Mouse (Mus musculus) lung, adult 18-20 months (tissue): Measurements from ENCODE around the gene Nmnat2.

Source experiments
- DNase-seq, 2 experiments: peaks; one replicate each; pipeline ENCODE4 v3.0.0; 2022; ENCODE audit warnings: mixed read lengths in 2 of 2

Nmnat2 gene

DNA sequence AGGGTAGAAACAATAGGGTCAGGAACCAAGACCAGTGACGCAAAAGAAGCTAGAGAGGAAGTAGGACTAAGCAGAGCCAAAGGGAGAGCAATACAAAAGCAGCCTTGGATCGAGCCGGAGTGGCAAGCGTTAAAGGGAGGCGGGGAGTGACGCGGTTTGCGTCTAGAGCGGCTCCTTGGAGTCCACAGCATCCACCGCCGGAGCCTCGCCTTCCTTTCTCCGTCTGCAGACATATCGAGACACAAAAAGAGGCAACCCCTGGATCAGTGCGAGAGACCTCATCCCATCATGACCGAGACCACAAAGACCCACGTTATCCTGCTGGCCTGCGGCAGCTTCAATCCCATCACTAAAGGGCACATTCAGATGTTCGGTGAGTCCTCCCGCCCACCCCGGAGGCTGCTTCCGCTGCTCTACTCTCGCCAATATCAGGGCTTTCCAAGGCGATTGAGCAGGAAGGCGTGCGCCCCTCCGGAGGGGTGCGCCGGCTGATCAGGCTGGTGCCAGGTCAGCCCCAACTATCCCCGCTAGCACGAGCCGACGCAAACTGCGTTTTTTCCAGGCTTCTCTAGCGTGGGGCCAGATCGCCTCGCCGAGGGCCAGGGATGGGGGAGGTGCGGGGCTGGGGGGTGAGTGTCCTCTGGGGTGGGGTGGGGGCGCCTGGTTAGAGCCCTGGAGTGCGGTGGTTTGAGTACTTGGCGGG, at the start of gene Nmnat2:
Gene Nmnat2, plus strand, starts transcription at position 173 of the 703 bp plus-strand sequence.
- no peak for DNase-seq

DNA sequence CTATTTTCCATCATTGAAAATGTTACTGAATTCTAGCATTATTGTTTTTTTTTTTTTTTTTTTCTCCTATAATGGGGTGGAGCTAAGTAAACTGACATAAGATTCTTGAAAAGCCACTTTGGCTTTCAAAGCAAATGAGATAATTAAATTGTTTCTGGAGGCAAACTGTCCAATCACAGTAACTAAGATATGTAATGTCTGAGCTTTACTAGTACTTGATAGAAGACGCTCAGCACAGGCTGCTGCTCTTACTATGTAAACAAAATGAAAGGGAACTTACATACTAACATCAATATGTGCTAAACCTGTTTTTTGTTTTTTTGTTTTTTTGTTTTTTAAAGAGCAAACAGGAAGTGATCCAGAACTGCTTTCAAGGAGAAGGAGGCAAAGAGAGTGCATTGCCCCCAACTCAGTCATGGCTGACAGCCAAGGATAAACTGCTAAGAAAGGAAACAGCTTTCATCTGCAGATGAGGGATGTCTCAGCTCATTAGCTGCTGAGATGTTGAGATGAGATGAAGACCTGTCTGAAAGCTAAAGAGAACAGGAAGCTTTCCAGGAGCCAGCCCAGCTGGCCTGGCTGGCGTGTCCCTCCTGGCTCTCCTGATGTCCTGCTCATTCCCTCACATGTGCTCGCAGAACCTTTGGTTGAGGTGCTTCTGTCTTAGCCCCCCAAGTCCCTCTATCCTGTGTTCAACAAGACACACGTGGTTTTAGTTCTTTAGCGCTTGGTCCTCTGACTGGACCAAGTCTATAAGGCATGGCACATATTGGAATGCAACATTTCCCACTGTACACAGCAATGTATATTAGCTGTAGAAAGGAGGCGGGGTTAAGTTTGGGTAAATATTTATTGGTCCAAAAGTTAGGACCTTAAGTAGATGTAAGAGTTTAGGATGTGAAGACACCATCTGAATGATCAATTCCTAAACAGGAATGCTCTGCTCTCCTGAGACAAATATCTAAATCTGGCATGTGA, 41.0 kb upstream of the Nmnat2 start:
- no peak for DNase-seq

DNA sequence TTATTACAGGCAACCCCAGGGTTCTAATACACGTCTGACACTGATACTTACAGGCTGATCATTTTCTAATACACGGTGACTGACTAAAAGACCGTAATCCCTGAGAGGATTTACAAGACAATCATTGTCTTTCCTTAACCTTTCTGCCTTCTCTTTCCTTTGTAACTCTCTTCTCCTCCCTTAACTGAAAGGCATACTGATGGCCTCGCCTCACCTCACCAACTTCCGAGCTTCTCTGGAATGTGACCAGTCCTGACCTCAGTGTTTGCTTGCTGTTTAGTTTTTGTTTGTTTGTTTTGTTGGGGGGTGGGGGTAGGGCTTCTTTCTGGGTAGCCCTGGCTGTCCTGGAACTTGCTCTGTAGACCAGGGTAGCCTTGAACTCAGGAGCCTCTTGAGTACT, 39.0 kb upstream of the Nmnat2 start:
- DNase-seq = no peak

DNA sequence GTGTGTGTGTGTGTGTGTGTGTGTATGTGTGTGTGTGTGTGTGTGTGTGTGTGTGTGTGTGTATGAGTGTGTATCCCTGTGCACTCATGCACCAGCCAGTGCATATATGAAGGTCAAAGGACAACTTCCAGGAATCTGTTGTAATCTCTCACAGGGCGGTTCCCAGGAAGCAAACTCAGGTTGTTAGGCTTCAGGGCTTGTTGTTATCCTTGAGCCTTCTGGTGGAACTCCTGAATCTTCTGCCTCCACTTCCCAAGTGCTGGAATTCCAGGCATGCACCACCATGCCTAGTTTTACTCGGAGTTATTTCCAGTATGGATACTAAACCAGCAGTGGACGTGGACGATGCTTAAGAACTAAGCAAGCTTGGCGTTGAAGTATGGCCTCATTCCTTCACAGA, 37.9 kb upstream of the Nmnat2 start:
- DNase-seq = no peak

DNA sequence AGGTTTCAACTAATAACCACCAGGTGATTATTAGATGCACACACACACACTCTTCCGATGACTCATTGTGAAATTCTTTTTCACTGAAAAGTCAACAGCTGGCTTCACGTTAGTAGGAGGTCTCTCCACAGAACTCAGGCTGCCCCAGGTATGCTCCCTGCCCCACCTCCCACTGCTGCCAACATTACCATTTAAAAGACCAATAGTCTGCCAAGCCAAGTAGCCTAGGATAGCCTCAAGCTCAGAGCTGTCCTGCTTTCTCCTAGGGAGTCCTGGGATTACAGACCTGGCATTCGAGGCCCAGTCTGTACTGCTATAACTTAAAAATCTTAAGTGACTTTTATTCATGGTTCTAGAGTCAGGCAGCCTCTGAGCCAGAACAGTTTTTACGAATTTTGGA, 37.2 kb upstream of the Nmnat2 start:
- DNase-seq = no peak

DNA sequence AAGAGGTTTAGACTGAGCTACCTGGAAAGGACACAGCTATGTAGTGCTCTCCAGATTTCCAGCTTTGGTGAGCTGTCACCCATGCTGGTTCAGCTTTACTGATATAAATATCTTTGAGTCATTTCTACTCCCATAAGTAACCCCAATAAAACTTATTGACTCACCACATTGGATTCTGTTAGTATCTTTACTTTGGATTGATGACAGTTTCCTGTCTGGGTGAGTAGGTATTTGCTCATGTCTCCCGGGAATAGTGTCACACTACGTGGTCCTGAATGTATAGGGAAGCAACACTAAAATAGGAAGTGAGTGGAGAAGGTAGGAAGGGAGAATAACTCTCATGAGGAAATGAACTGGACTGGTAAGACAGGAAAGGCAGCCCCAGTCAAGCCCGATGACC, 33.0 kb upstream of the Nmnat2 start:
- no peak for DNase-seq

DNA sequence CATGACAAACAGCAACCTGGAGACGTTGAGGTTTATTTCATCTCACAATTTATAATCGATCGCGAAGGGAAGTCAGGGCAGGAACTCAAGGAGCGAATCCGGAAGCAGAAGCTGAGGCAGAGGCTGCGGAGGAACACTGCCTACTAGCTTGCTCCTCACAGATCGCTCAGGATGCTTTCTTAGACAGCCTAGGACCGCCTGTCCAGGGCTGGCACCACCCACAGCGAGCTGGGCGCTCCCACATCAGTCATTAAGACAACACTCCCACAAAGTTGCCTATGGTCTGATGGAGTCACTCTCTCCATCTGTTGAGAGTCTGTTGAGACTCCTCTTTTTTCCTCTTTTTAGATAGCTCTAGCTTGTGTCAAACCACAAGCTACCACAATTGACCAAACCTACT, 20.8 kb upstream of the Nmnat2 start:
- no peak for DNase-seq

DNA sequence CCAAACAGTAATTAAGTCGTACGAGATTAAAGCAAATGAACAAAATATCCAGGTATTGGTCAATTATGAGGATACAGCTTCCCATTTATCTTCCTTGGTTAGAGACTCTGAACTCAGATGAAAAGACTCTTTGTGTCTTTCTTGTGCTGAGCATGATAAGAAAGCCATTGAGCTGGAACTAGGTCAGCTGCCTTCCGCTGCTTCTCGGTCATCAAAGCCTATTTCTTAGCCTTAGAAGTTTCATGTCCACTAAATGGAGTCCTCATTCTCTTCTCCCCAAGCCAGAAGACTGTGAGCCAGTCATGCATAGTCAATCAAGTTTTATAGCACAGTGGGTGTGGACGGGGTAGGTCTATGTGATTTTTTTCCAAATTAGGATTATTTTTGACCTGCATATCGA, 19.3 kb upstream of the Nmnat2 start:
- DNase-seq = no peak

DNA sequence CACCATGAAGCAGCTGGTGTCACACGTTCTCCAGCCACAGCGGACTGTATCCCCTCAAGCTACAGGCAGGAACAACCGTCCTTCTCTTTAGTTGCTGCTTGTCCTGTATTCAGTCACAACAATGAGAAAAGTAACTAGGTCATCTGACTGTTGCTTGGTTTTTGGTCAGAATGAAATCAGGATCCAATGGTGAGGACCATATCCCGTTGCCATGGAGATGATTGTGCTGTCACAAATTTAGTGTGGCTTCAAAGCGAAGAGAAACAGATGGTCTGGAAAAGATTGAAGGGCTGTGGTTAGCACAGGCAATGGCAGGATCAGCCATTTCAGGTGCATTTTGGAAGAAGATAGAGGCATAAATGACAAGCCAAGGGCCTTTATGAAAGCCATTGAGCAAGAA, 18.4 kb upstream of the Nmnat2 start:
- no peak for DNase-seq

DNA sequence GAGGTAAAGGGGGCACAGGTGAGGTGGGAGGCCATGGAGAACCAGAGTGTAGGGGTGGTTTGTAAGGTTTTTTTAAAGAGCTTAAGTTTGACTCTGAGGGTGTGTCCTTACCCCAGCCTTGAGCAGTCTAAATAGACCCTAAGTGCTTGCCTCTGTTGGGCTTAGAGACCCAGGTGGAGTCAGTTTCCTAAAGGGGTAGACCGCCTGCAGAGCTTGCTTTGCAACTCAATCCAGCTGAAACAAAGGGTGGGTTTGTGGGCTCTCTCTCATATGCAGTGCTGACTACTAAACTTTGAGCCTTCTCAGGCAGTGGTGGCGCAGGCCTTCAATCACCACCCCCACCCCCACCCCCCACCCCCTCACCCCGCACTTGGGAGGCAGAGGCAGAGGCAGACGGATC, 11.8 kb upstream of the Nmnat2 start:
- DNase-seq = no peak

DNA sequence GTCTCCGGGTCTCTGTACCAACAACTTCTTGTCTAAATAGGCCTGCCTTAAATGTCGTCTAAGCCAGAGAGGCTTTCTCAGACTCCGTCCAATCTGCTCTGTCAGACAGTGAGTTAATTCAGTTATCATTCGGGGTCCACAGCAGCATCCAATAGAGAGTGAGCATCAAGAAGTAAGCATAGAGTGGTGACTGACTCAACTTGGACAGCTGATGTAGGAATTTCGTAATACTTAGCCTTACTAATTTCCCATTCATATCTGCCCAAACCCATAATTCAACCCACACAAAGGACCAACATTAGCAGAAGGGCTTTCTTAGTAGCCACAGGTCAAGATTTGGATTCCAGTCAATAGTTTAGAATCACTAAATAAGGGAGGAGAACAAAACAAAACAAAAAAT, 626 bp upstream of the Nmnat2 start:
- no peak for DNase-seq

DNA sequence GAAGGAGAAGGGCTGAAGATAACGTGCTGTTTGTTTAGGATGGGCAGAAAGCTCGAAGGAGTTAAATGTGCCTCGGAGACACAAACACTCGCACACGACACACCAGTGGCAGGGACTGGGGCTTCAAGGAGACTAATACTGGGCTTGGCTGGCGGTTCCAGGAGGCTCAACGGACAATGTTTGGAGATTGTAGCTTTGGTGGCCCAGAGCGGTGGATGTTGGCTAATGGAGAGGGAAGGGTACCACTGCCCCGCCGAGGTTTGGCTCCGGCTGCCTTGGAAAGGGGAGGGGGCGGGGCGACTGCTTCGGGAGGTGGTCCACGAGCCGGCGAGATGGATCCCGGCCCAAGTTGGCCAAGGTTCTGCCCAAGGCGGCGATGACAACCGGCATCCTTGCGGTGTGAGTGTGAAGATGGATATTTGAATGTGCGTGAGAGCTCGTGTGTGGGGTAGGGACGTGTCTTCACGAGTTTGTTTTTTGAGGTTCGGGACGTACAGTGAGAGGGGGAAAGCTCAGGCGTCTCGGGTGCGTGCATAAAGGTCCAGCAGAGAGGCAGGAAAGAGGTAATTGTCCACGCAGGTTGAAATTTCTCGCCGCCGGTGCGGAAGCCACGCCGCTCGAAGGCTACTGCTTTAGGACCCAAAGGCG, 895 bp downstream of the Nmnat2 start:
- DNase-seq = no peak

DNA sequence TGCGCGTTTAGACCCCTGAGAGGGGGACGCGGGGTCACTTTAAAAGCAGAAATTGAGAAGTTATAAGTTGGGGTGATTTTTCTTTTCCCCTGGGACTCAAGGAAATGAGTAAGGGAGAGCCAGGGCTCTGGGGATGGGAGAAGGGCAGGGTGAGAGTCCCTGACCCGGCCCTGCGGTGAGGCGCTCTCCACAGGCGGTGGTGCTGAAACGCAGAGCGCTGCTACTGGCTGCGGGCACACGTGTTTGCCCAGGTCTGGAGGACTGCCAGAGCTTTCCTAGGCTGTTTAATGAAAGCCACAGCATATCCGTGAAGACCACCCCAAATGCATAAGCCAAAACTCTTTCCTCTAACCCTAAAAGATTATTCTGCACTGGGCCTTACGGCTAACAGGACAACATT, 1.4 kb downstream of the Nmnat2 start:
- peak; percentile 22 to 36 for DNase-seq

DNA sequence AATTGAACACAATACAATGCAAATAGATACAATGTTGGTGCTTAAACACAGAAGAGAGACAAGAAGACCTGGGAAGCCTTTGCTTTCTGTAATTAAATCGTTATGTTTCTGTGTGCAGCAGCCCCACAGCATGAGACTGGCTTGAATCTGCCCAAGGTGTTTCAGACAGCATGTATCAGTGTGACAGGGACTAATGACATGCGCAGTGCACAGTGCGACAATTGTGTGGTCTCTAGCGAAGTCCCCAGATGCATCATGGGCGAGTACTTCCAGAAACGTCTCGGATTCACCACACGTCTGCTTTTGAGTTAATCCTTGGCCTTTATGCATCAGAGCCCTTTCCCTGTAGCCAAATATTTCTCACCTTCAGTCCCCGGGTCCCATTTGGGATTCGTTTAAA, 9.6 kb downstream of the Nmnat2 start:
- no peak for DNase-seq

DNA sequence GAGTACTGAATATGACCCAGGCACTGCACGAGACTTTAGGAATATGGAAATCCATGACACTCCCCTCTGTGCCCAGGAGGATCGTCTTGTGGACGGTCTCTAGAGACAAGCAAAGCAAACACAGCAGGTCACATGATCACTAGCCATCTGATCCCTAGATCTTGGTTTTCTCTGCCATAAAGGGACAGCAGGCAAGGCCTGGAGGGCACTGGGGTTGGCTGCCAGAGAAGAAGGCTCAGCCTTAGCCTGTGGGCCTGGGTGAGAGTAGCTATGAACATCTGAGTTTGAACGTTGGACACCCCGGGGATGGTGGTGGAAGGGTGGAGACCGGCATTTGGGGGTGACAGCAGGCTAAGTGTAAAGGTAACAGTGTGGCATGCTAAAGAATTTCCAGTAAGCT, 11.4 kb downstream of the Nmnat2 start:
- DNase-seq = no peak

DNA sequence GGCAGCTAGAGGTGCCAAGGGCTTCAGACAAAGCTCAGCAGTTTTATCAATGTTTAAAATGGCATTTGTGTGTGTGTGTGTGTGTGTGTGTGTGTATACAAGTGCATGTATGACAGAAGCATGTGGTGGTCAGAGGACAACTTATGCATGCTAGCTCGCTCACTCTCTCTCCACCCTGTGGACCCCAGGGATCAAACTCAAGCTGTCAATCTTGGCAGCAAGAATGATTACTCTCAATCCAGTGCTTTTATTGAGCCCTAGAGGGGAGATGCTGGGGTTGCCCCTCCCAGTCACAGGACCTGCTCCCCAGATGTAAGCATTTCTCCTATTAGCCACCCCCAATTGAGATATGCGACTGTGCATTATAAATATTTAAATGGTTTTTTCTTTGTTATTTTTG, 11.9 kb downstream of the Nmnat2 start:
- no peak for DNase-seq

DNA sequence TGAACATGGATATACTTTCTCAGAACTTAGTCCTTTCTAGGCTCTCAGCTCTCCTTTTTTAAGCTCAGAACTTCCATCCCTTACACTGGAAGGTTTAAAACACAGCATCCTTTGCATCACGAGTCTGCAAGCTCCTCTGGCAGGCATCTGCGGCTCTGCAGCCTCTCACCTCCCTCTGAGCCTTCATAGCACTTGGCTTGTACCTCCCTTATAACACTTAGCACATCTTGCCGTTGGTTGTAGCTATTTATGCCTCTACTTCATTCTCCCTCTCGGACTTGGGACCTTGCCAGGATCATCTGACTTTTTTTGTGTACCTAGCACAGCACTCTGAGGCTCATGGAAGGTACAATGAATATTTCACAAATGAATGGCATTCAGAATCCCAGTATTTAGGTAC, 14.3 kb downstream of the Nmnat2 start:
- DNase-seq = no peak

DNA sequence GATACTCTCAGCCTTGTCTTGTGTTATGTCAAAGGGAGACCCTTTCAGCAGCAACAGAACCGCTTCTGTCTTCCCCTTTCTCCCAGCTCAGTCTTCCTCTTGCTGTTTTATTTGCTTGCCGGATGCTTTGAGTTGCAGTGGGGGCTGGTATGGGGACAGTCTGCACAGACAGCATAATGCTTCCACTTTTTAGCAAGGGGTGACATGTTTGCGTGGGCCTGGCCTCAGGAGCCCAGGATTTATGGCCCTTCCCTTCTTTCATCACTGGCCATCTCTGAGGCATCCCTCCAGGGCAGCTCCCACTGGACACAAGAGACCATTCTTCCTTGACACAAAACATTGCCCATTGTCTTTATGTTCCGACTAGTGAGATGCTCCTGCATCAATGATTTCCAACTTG, 18.2 kb downstream of the Nmnat2 start:
- no peak for DNase-seq

DNA sequence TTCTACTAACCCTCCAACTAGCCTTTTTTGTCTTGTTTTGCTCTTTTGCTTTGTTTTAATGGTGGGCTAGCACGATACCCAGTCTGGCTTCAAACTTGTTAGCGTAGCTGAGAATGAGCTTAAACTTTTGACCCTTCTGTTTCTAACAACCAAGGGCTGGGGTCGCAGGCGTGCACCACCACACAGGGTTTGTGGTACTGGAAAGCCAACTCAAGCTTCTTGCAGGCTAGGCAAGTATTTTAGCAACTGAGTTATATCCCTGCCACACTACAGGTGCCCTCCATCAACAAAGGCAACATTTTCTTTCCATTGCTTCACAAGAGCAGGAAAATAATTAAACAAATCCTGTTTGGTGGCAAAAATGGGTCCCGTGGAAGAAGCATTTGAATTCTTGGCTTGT, 18.6 kb downstream of the Nmnat2 start:
- DNase-seq = no peak

DNA sequence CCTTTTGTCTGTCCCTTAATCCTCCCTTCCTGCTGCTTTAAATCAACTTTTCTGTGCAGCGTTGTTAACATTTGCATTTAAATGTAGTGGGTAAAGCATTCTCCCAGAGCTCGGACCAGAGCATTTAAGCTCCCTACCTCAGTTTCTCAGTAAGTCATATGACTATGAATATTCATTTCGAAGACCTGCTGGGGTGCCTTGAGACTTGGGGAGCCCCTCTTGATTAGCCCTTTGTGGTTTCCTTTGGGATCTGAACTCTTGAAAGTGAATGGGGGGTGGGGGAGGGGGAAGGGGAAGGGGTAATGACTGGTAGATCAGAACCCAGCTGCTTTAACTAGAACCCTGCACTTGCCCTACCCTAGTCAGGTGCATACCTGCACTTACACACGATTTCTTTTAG, 19.1 kb downstream of the Nmnat2 start:
- no peak for DNase-seq

DNA sequence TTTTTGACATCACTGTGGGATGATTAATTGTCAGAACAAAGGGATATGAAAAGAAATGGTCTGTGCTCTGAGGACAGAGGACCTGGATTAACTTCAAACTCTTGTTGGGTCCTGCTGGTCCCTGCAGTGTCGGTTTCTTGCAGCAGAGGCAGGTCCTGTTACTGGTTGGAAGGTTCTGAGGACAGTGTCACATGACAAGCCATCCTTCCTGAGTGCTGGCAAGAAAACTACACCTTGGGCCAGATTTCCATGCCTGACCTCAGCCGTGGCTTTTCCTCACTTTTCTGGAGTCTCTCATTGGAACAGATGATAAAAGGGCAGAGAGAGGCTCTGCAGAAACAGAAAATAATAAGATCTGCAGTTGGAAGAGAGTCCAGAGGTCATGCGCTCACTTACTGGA, 20.4 kb downstream of the Nmnat2 start:
- DNase-seq = no peak

DNA sequence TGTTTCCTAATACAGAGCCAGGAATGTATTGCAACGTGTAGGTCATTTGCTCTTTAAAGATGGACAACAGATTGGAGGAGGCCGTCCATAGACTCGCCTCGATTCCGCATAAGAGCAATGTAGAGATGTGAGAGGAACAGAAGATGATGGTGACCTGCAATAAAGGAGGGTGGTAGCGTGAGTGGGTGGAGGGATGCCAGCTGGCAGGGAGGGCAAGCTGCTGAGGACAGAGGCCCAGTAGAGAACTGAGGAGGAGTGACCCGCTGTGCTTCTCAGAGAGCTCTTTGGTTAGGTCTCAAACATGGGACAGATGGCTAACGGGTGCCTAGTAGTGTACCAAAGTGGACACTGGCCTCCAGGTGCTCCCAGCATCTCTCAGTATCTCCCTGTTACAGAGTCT, 23.9 kb downstream of the Nmnat2 start:
- no peak for DNase-seq

DNA sequence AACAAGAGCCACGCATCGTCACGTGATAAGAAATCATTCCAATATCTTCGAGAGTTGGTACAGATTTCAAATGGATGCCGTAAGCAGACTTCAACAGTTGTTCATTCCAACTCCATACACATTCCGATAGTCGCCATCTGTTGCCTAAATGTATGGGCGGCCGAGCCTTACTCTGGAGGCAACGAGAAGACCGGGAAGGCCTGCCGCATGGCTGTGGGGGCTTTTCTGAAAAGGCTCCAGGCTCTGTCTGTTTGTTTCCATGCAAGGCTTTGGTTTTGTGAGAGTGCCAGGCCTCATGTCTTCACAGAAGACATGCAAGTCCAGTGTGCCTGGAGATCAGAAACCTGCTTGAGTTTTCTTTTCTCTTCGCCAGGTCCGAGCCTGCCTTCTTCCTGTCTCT, 28.6 kb downstream of the Nmnat2 start:
- no peak for DNase-seq

DNA sequence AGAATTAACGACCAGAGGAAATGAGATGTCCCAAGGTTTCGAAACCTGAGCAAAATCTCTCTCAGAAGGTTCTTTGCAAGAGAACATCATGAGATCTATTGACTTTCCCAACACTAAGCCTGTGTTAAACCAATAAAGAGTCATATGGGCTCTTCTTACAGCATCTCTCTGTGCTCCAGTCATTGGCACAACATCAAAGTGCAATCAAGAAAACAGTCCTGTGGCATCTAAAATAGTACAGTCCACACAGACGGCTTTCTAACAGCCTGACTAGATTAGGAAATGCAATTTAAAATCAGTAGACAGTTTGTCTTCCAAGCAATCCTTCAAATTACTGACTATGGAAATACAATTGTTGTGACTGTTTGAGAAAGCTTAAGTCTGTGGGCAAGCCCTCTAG, 32.2 kb downstream of the Nmnat2 start:
- DNase-seq = no peak
